Mouse (Mus musculus) macrophage (primary cell): ENCODE data around the gene 4931417E11Rik. TPM values are rescaled to one million over a fixed set of nuclear protein-coding genes. Genes with fewer than 3 reads are reported as not detected.

Experiments
- polyA plus RNA-seq: library from polyadenylated mRNA; stranded (reverse); fragments of 250-400 nt; gene quantifications from 3 replicates; pipeline ENCODE4 v1.2.4, GENCODE M21; 2018; ENCODE audit warnings: inconsistent platforms

4931417E11Rik gene
- polyA plus RNA-seq, 1 experiment from 2014 or later, result not detected

Other genes with a start within 250 kb of the 4931417E11Rik start
- gene Dnah6, start 248.0 kb downstream of the 4931417E11Rik start, polyA plus RNA-seq, result not detected in 3 replicates
- 45.9 to 74.0 TPM (median 51.2 TPM) in 3 replicates for gene Suclg1, start 221.3 kb downstream of the 4931417E11Rik start, polyA plus RNA-seq